Comparison of ENCODE assay signal across 37 mouse cellular contexts in genomic region chr2:110586692-110587091, GRCm38 (mm10). TPM values are rescaled to one million over a fixed set of nuclear protein-coding genes. Genes with fewer than 3 reads are reported as not detected.
"Had no signal": no experiment of that assay in that cellular context is flagged by ENCODE, and none has a peak within 500 bp of the region (broad histone marks: within the 10 kb centered on the region; RNA-seq: fewer than 3 reads in every experiment).

No protein-coding gene starts in this region.

- H3K27me3 ChIP-seq: embryonic facial prominence, embryonic 12.5 days; embryonic facial prominence, embryonic 13.5 days; embryonic facial prominence, embryonic 15.5 days; forebrain, embryonic 12.5 days; forebrain, embryonic 13.5 days; forebrain, embryonic 15.5 days had no signal

- H3K27ac ChIP-seq: embryonic facial prominence, embryonic 10.5 days; embryonic facial prominence, embryonic 12.5 days; embryonic facial prominence, embryonic 13.5 days; embryonic facial prominence, embryonic 15.5 days; forebrain, embryonic 10.5 days; forebrain, embryonic 12.5 days; forebrain, embryonic 13.5 days; forebrain, embryonic 15.5 days; gastrocnemius, adult 2 months had no signal

- H3K9ac ChIP-seq: embryonic facial prominence, embryonic 12.5 days; embryonic facial prominence, embryonic 13.5 days; embryonic facial prominence, embryonic 15.5 days; forebrain, embryonic 12.5 days; forebrain, embryonic 13.5 days; forebrain, embryonic 15.5 days; forebrain, postnatal 0 days had no signal

- H3K9me3 ChIP-seq: embryonic facial prominence, embryonic 10.5 days; embryonic facial prominence, embryonic 12.5 days; embryonic facial prominence, embryonic 13.5 days; embryonic facial prominence, embryonic 15.5 days; forebrain, embryonic 10.5 days; forebrain, embryonic 12.5 days; forebrain, embryonic 13.5 days; forebrain, embryonic 15.5 days had no signal

- H3K4me3 ChIP-seq: embryonic facial prominence, embryonic 10.5 days; embryonic facial prominence, embryonic 12.5 days; embryonic facial prominence, embryonic 13.5 days; embryonic facial prominence, embryonic 15.5 days; erythroblast, embryonic 14.5 days; forebrain, embryonic 10.5 days; forebrain, embryonic 12.5 days; forebrain, embryonic 13.5 days; forebrain, embryonic 15.5 days; gastrocnemius, adult 2 months had no signal

- ATAC-seq: forebrain, embryonic 13.5 days; forebrain, embryonic 14.5 days; forebrain, embryonic 15.5 days; forebrain, embryonic 16.5 days; forebrain, postnatal 0 days had no signal

- H3K4me1 ChIP-seq: embryonic facial prominence, embryonic 10.5 days; embryonic facial prominence, embryonic 12.5 days; embryonic facial prominence, embryonic 13.5 days; embryonic facial prominence, embryonic 15.5 days; forebrain, embryonic 10.5 days; forebrain, embryonic 12.5 days; forebrain, embryonic 13.5 days; forebrain, embryonic 15.5 days had no signal

- H3K36me3 ChIP-seq: embryonic facial prominence, embryonic 10.5 days; embryonic facial prominence, embryonic 12.5 days; embryonic facial prominence, embryonic 13.5 days; embryonic facial prominence, embryonic 15.5 days; forebrain, embryonic 10.5 days; forebrain, embryonic 12.5 days; forebrain, embryonic 15.5 days had no signal

- DNase-seq: cerebellum, adult 18-20 months; cerebellum, adult 2 months; cerebellum, adult 8-10 months; cerebellum, adult 9-10 months; cerebellum, adult 9-11 months; cerebellum, postnatal 10 days; cerebellum, postnatal 14 days; cerebellum, postnatal 25 days; cerebellum, postnatal 36 days; embryo, embryonic 11 days; forebrain, postnatal 0 days; gastrocnemius, adult 2 months; gastrocnemius, postnatal 10 days; gastrocnemius, postnatal 14 days; gastrocnemius, postnatal 25 days; gastrocnemius, postnatal 36 days; heart, adult 11 months had no signal

- H3K4me2 ChIP-seq: embryonic facial prominence, embryonic 12.5 days; embryonic facial prominence, embryonic 13.5 days; embryonic facial prominence, embryonic 15.5 days; forebrain, embryonic 12.5 days; forebrain, embryonic 13.5 days; forebrain, embryonic 15.5 days had no signal

RNA-seq across cellular contexts. Expression of gene Slc5a12, which starts 10.4 kb away (rescaled TPM):
- total RNA-seq: common myeloid progenitor, adult 5-6 weeks; gastrocnemius, adult 2 months; gastrocnemius, adult 8-10 months; gastrocnemius, postnatal 10 days; gastrocnemius, postnatal 14 days; gastrocnemius, postnatal 25 days; gastrocnemius, postnatal 36 days; gastrocnemius, postnatal 4 days; granulocyte monocyte progenitor cell, adult 5-6 weeks had no signal
- polyA plus RNA-seq: cerebellum, adult 2 months; embryonic facial prominence, embryonic 10.5 days; embryonic facial prominence, embryonic 11.5 days; embryonic facial prominence, embryonic 12.5 days; embryonic facial prominence, embryonic 13.5 days; embryonic facial prominence, embryonic 14.5 days; embryonic facial prominence, embryonic 15.5 days; erythroblast, embryonic 14.5 days; forebrain, embryonic 10.5 days; forebrain, embryonic 11.5 days; forebrain, embryonic 12.5 days; forebrain, embryonic 13.5 days; forebrain, embryonic 14.5 days; forebrain, embryonic 15.5 days; forebrain, embryonic 16.5 days; forebrain, postnatal 0 days; frontal cortex, adult 2 months; gonadal fat pad, adult 2 months had no signal
